Mouse (Mus musculus) adrenal gland, adult 2 months (tissue): ENCODE data around the gene Mcm9. TPM values are rescaled to one million over a fixed set of nuclear protein-coding genes. Genes with fewer than 3 reads are reported as not detected.
"Not testable (repeated sequence)": the region's sequence is repeated elsewhere in the genome, so short reads cannot be mapped to it uniquely, and the experiment has no call there.

ENCODE experiments used
- DNase-seq: peaks from one replicate; pipeline ENCODE4 v3.0.0; 2021
- polyA plus RNA-seq: library from polyadenylated mRNA; depleted of rRNA; stranded (reverse); fragments of >200 nt; gene quantifications from 2 replicates; pipeline ENCODE4 v1.2.3, GENCODE M21; 2012; rRNA removed
- total RNA-seq, 2 experiments: library from RNA; stranded (reverse); gene quantifications; 2 replicates each; pipeline ENCODE4 v1.2.3; 2021

Gene Mcm9
- total and polyA plus RNA-seq, 3 experiments: 2.2 to 9.1 (median 8.9) TPM

DNA sequence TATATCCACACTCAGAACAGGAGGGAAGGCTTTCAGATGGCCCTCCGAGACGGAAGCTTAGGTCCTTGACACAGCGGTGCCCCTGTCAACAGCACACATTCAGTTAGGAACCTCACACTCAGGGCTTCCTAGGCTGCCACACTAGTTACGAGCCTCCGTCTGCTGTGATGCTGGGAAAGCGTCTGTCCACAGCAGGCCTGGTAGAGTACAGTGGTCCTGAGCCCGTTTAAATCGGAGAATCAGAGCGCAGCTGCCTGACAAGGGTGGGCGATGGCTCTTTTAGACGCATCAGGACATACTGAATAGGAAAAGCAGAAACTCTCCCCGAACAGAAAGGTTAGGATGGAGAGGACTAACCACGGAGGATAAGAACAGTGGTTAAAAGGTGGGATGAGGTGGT, 127.8 kb downstream of the Mcm9 start:
- no peak for DNase-seq

DNA sequence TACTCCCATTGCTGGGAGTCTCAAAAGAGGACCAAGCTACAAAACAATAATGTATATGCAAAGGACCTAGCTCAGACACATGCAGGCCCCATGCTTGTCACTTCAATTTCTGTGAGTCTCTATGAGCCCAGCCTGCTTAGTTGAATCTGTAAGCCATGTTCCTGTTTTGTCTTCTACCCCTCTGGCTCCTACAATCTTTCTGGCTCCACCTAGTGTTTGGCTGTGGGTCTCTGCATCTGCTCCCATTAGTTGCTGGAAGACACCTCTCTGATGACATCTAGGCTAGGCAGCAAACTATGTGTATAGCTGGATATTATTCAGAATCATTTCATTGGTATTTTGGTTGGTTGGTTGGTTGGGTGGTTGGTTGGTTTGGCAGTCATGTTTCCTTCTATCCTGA, 130.7 kb downstream of the Mcm9 start:
- DNase-seq: peak; percentile 37

DNA sequence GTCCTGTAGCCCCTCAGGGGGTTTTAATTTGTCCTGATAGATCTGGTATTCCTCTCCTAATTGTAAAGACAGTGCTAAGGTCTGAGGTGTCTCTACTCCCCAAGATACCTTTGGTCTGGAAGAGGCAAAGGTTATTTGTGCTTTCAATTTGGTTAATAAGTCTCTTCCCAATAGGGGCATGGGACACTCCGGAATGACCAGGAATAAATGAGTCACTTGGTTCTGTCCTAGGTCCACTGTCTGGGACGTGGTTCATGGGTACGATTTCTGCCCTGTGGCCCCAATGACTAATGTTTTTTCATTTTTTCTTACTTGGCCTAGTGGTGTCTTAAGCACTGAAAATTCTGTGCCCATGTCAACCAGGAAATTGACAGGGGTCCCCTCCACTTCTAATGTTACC, 134.9 kb downstream of the Mcm9 start:
- DNase-seq: not testable (repeated sequence)

DNA sequence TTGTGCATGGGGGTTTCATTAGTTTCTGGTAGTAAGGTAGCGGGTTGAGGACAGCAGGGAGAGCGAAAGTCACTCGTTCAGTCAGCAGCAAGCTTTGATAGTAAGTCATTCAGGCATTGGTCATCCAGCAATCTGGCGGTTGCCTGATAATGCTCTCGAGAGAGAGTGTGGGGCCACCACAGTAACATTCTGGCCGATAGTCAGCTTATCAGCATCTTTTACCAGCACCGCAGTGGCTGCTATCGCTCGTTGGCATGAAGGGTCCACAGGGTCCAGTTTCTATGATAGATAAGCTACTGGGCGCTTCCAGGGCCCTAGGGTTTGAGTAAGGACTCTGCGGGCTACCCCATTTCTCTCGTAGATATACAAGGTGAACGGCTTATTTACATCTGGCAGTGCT, 136.3 kb downstream of the Mcm9 start:
- DNase-seq: no peak

Other genes with a start within 250 kb of the Mcm9 start
- gene Asf1a, start 33.7 kb downstream of the Mcm9 start, total RNA-seq: 10 to 100 TPM; 26.4 to 36.6 TPM
- 1.8 TPM in 2 replicates for gene Asf1a, start 33.7 kb downstream of the Mcm9 start, polyA plus RNA-seq
- 1 to 10 TPM; 2.6 to 2.9 TPM for gene Fam184a, start 120.7 kb upstream of the Mcm9 start, total RNA-seq
- 0.35 and 0.42 TPM in 2 replicates for gene Fam184a, start 120.7 kb upstream of the Mcm9 start, polyA plus RNA-seq